Mouse (Mus musculus): ENCODE measurements around the gene Pcid2.

DNA sequence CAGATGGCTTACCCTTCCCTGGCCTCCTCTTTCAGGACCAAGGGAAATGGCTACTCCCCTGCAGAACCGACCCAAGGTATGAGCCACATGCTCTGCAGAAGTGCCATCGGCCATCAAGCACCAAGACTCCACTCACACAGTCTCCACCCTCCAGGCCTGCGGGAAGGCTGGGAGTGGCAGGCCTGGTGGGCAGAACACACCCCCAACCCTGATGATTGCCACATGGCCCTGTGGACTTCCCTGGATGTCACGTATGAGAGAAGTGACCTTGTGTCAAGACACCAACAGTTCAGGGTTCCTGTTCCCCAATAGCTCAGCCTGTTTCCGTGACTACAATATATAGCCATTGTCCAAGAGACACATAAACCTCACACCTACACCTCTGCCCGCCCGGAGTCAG, 68.2 kb downstream of the Pcid2 start, which contains the start of gene F10:
- TF ChIP-seq POLR2A (IDR thresholded peaks at IDR 0.05; ENCODE audit: low read depth, low read length) = no peak
- TF ChIP-seq CTCF (IDR thresholded peaks at IDR 0.05; ENCODE audit: extremely low read depth, insufficient read depth, insufficient read length, insufficient replicate concordance) = no peak
